Mouse (Mus musculus) layer of hippocampus, adult 9-10 months (tissue): ENCODE results near the gene Rrp8.

Source experiments
- DNase-seq: peaks from one replicate; pipeline ENCODE4 v3.0.0; 2022; ENCODE audit warnings: low spot score

Gene Rrp8

GRCm38 (mm10) chr7:105736911-105737521 is at the start of gene Rrp8:
Rrp8 (minus strand) TSS chr7:105737385.
- no peak for DNase-seq

- DNase-seq: no peak
Measured at GRCm38 (mm10) chr7:105786506-105787284, 49.5 kb upstream of the Rrp8 start.

GRCm38 (mm10) chr7:105784556-105784955 is 47.4 kb upstream of the Rrp8 start:
- DNase-seq: no peak

GRCm38 (mm10) chr7:105783861-105784260 is 46.7 kb upstream of the Rrp8 start:
- no peak for DNase-seq

- no peak for DNase-seq
Measured at GRCm38 (mm10) chr7:105778553-105779265, 41.5 kb upstream of the Rrp8 start.

GRCm38 (mm10) chr7:105777797-105778552 is 40.8 kb upstream of the Rrp8 start:
- DNase-seq: no peak

- no peak for DNase-seq
Measured at GRCm38 (mm10) chr7:105777316-105777715, 40.1 kb upstream of the Rrp8 start.

- DNase-seq: no peak
Measured at GRCm38 (mm10) chr7:105776026-105776425, 38.8 kb upstream of the Rrp8 start.

- DNase-seq: no peak
Measured at GRCm38 (mm10) chr7:105774661-105775060, 37.5 kb upstream of the Rrp8 start.

- no peak for DNase-seq
Measured at GRCm38 (mm10) chr7:105773041-105773440, 35.9 kb upstream of the Rrp8 start.

GRCm38 (mm10) chr7:105772331-105772730 is 35.1 kb upstream of the Rrp8 start:
- DNase-seq: no peak

GRCm38 (mm10) chr7:105769959-105770358 is 32.8 kb upstream of the Rrp8 start:
- DNase-seq: no peak

GRCm38 (mm10) chr7:105767729-105768165 is 30.6 kb upstream of the Rrp8 start:
- DNase-seq: no peak

GRCm38 (mm10) chr7:105764331-105764730 is 27.1 kb upstream of the Rrp8 start:
- DNase-seq: no peak

GRCm38 (mm10) chr7:105762517-105763270 is 25.5 kb upstream of the Rrp8 start:
- DNase-seq: no peak

- DNase-seq: no peak
Measured at GRCm38 (mm10) chr7:105761813-105762484, 24.8 kb upstream of the Rrp8 start.

- DNase-seq: no peak
Measured at GRCm38 (mm10) chr7:105753281-105753680, 16.1 kb upstream of the Rrp8 start.

- DNase-seq: no peak
Measured at GRCm38 (mm10) chr7:105752716-105753115, 15.5 kb upstream of the Rrp8 start.

- peak; percentile 99 for DNase-seq
Measured at GRCm38 (mm10) chr7:105751491-105752433, 14.6 kb upstream of the Rrp8 start, which contains the start of gene Tpp1. Tpp1 (minus strand) TSS chr7:105752235.

GRCm38 (mm10) chr7:105747776-105748175 is 10.6 kb upstream of the Rrp8 start:
- no peak for DNase-seq
